Mouse (Mus musculus): ENCODE results near the gene Cand1. TPM values are rescaled to one million over a fixed set of nuclear protein-coding genes. Genes with fewer than 3 reads are reported as not detected.

Gene Cand1
- polyA plus RNA-seq (2012; rRNA removed) = 25.7 and 27.1 TPM in 2 replicates

DNA sequence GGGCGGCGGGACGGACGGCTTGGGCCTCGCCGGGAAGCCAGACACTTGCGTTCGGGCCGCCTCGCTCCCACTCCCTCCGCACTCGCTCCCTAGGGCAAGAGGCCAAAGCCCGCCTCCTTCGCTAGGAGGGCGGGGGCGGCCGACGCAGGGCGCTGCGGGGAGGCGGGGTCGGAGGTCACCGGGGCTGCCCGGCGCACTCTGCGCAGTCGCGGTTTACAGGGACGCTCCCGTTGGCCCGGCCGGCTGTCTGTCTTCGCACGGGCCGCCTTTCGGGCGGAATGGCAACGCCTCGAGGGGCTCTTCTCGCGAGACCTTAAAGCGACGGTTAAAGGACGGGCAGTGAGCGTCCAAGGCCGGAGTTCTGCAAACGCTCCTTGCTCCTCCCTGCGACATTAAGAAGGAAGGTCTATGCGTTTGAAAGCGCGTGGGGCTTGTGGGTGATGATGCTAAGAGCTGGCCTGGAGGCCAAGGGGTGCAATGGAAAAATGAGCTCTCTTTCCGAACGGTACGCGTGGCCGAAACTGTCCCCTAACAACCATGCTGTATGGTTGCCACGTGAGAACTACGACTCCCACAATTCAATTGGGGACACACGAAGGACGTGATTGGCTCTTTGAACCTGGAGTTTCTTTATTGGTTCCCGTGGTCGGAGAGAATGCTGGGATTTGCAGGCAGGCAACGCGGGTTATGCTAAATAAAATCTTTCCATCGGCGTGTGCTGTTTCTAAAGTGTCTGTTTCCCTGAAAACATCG, at the start of gene Cand1:
TSS of gene Cand1 (minus strand) at position 87 of the 753 bp plus-strand sequence.
- TF ChIP-seq CTCF (conservative IDR thresholded peaks at IDR 0.05; ENCODE audit: insufficient read depth, insufficient read length, low read depth, low read length) = no peak
- peak; percentile 81 for TF ChIP-seq POLR2A (IDR thresholded peaks at IDR 0.05; ENCODE audit: low read depth, low read length)
- Histone ChIP-seq H3K4me1 (ENCODE audit: control insufficient read depth, insufficient read depth, low read length) (peaks cover 6% of the 10 kb centered on the region; the same call in 1 of the 2 replicates), H3K27ac (ENCODE audit: insufficient read depth, low read depth, low read length) (peak within 1 kb of the TSS; percentile 92), H3K4me3 (ENCODE audit: insufficient read depth, low read depth, low read length) (peak within 1 kb of the TSS; percentile 95), H3K36me3 (ENCODE audit: control insufficient read depth, insufficient read depth, low read length) (no peaks in the 10 kb centered on the region), H3K27me3 (replicated peaks; ENCODE audit: control insufficient read depth, insufficient read depth, low read length) (no peaks in the 10 kb centered on the region)
- under 1% methylated on average over 67 of the region's 67 CpGs for WGBS
- peak; percentile 99 for DNase-seq

- H3K27ac ChIP-seq (ENCODE audit: insufficient read depth, low read depth, low read length) = no peak overlapping the region
- H3K4me1 ChIP-seq (ENCODE audit: control insufficient read depth, insufficient read depth, low read length) = no peaks in the 10 kb centered on the region
- no peaks in the 10 kb centered on the region for H3K36me3 ChIP-seq (ENCODE audit: control insufficient read depth, insufficient read depth, low read length)
- H3K27me3 ChIP-seq (replicated peaks; ENCODE audit: control insufficient read depth, insufficient read depth, low read length) = no peaks in the 10 kb centered on the region
- 89% methylated on average over 10 of the region's 10 CpGs for WGBS
- no peak for DNase-seq
- no peak overlapping the region for H3K4me3 ChIP-seq (ENCODE audit: insufficient read depth, low read depth, low read length)
- TF ChIP-seq CTCF (conservative IDR thresholded peaks at IDR 0.05; ENCODE audit: insufficient read depth, insufficient read length, low read depth, low read length) = no peak
- no peak for TF ChIP-seq POLR2A (IDR thresholded peaks at IDR 0.05; ENCODE audit: low read depth, low read length)
These were observed 39.0 kb upstream of the Cand1 start for GRCm38 (mm10) chr10:119278871-119279270.

DNA sequence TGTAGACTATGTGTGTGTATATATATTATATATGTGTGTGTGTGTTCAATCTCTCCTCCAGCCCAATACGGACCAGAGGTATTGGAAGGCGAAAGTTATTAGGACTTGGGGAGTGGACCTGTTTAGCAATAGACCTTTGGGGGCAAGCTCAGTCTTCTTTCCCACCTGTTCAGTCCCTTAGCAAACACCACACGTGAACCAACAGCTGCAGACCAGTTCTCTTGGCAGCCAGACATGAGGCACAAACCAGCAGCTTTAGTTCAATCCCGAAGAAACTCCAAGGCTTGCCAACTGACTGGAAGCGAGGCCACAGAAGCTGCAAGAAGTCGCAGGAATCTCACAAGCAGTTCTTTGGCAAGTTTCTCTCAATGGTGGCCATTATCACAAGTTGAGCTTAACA, 34.5 kb upstream of the Cand1 start:
- Histone ChIP-seq H3K27me3 (replicated peaks; ENCODE audit: control insufficient read depth, insufficient read depth, low read length) (no peaks in the 10 kb centered on the region), H3K36me3 (ENCODE audit: control insufficient read depth, insufficient read depth, low read length) (no peaks in the 10 kb centered on the region), H3K27ac (ENCODE audit: insufficient read depth, low read depth, low read length) (no peak overlapping the region), H3K4me1 (ENCODE audit: control insufficient read depth, insufficient read depth, low read length) (no peaks in the 10 kb centered on the region), H3K4me3 (ENCODE audit: insufficient read depth, low read depth, low read length) (no peak overlapping the region)
- TF ChIP-seq POLR2A (IDR thresholded peaks at IDR 0.05; ENCODE audit: low read depth, low read length) (no peak), CTCF (conservative IDR thresholded peaks at IDR 0.05; ENCODE audit: insufficient read depth, insufficient read length, low read depth, low read length) (no peak)
- DNase-seq = no peak
- WGBS = 91% methylated on average over 6 of the region's 6 CpGs

- Histone ChIP-seq H3K36me3 (ENCODE audit: control insufficient read depth, insufficient read depth, low read length) (no peaks in the 10 kb centered on the region), H3K27ac (ENCODE audit: insufficient read depth, low read depth, low read length) (no peak overlapping the region), H3K27me3 (replicated peaks; ENCODE audit: control insufficient read depth, insufficient read depth, low read length) (no peaks in the 10 kb centered on the region), H3K4me1 (ENCODE audit: control insufficient read depth, insufficient read depth, low read length) (no peaks in the 10 kb centered on the region), H3K4me3 (ENCODE audit: insufficient read depth, low read depth, low read length) (no peak overlapping the region)
- 79% methylated on average over 10 of the region's 10 CpGs for WGBS
- no peak for TF ChIP-seq CTCF (conservative IDR thresholded peaks at IDR 0.05; ENCODE audit: insufficient read depth, insufficient read length, low read depth, low read length)
- no peak for DNase-seq
These were observed 32.7 kb upstream of the Cand1 start for GRCm38 (mm10) chr10:119272536-119272935.

GRCm38 (mm10) chr10:119272005-119272404, 32.1 kb upstream of the Cand1 start:
- H3K27ac ChIP-seq (ENCODE audit: insufficient read depth, low read depth, low read length) = no peak overlapping the region
- H3K4me1 ChIP-seq (ENCODE audit: control insufficient read depth, insufficient read depth, low read length) = no peaks in the 10 kb centered on the region
- no peaks in the 10 kb centered on the region for H3K27me3 ChIP-seq (replicated peaks; ENCODE audit: control insufficient read depth, insufficient read depth, low read length)
- 94% methylated on average over 10 of the region's 10 CpGs for WGBS
- H3K36me3 ChIP-seq (ENCODE audit: control insufficient read depth, insufficient read depth, low read length) = no peaks in the 10 kb centered on the region
- no peak overlapping the region for H3K4me3 ChIP-seq (ENCODE audit: insufficient read depth, low read depth, low read length)
- TF ChIP-seq POLR2A (IDR thresholded peaks at IDR 0.05; ENCODE audit: low read depth, low read length) (no peak), CTCF (conservative IDR thresholded peaks at IDR 0.05; ENCODE audit: insufficient read depth, insufficient read length, low read depth, low read length) (no peak)
- DNase-seq = no peak

- Histone ChIP-seq H3K36me3 (ENCODE audit: control insufficient read depth, insufficient read depth, low read length) (no peaks in the 10 kb centered on the region), H3K4me1 (ENCODE audit: control insufficient read depth, insufficient read depth, low read length) (no peaks in the 10 kb centered on the region), H3K27ac (ENCODE audit: insufficient read depth, low read depth, low read length) (no peak overlapping the region), H3K4me3 (ENCODE audit: insufficient read depth, low read depth, low read length) (no peak overlapping the region), H3K27me3 (replicated peaks; ENCODE audit: control insufficient read depth, insufficient read depth, low read length) (no peaks in the 10 kb centered on the region)
- 93% methylated on average over 10 of the region's 10 CpGs for WGBS
- DNase-seq = no peak
- no peak for TF ChIP-seq POLR2A (IDR thresholded peaks at IDR 0.05; ENCODE audit: low read depth, low read length)
- no peak for TF ChIP-seq CTCF (conservative IDR thresholded peaks at IDR 0.05; ENCODE audit: insufficient read depth, insufficient read length, low read depth, low read length)
These were observed 31.2 kb upstream of the Cand1 start for GRCm38 (mm10) chr10:119271101-119271500.

DNA sequence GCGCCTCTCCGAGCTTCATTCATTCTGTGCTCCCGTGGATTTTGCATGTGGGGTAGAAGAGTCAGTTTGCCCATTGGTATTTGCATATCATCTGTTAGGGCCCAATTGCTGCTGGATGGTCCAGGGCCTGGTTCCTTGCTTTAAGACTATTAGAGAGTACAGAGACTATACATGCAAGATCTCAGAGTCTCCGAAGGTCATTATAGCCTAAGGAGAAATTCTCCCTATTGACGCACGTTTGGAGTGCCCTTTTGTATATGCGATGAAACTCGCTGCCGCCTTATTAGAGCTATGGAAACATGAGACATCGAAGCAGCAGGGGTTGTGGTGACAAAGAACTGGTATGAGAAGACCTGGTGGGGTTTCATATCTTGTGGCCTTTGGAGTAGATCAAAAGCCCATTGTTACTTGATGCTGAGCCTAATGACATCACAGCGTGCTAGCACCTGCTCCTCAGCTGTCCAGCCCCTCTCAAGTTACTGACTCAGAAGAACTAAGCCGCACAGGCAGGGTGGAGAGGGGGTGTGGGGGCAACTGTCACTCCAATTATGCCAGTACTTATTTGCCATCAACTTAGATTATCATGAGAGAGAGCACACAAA, 30.6 kb upstream of the Cand1 start:
- no peak overlapping the region for H3K27ac ChIP-seq (ENCODE audit: insufficient read depth, low read depth, low read length)
- 66% methylated on average over 12 of the region's 12 CpGs for WGBS
- H3K4me1 ChIP-seq (ENCODE audit: control insufficient read depth, insufficient read depth, low read length) = no peaks in the 10 kb centered on the region
- no peak overlapping the region for H3K4me3 ChIP-seq (ENCODE audit: insufficient read depth, low read depth, low read length)
- no peaks in the 10 kb centered on the region for H3K27me3 ChIP-seq (replicated peaks; ENCODE audit: control insufficient read depth, insufficient read depth, low read length)
- no peak for DNase-seq
- no peak for TF ChIP-seq CTCF (conservative IDR thresholded peaks at IDR 0.05; ENCODE audit: insufficient read depth, insufficient read length, low read depth, low read length)
- TF ChIP-seq POLR2A (IDR thresholded peaks at IDR 0.05; ENCODE audit: low read depth, low read length) = no peak
- H3K36me3 ChIP-seq (ENCODE audit: control insufficient read depth, insufficient read depth, low read length) = no peaks in the 10 kb centered on the region

All from kidney, adult 2 months (tissue).